Mouse (Mus musculus) left cerebral cortex, postnatal 10 days (tissue): ENCODE measurements around the gene Osbpl10. TPM values are rescaled to one million over a fixed set of nuclear protein-coding genes. Genes with fewer than 3 reads are reported as not detected.
"Not testable (repeated sequence)": the region's sequence is repeated elsewhere in the genome, so short reads cannot be mapped to it uniquely, and the experiment has no call there.

Experiments
- DNase-seq, 2 experiments: peaks; one replicate each; pipeline ENCODE4 v3.0.0; 2021 to 2022; ENCODE audit warnings: low spot score in 2 of 2, mixed read lengths in 1 of 2; ENCODE audit errors: extremely low spot score in 1 of 2
- intact Hi-C: fragments of 180-260 bp; cut with DNase I; formaldehyde crosslinking; loops from one replicate; pipeline ENCODE4 v1.15.1; 2025
- total RNA-seq, 2 experiments: library from RNA; stranded (reverse); gene quantifications; 2 replicates each; pipeline ENCODE4 v1.2.3; 2021

The Osbpl10 gene
- total RNA-seq, 2 experiments from 2014 or later = 55.7 to 56.3 TPM

DNA sequence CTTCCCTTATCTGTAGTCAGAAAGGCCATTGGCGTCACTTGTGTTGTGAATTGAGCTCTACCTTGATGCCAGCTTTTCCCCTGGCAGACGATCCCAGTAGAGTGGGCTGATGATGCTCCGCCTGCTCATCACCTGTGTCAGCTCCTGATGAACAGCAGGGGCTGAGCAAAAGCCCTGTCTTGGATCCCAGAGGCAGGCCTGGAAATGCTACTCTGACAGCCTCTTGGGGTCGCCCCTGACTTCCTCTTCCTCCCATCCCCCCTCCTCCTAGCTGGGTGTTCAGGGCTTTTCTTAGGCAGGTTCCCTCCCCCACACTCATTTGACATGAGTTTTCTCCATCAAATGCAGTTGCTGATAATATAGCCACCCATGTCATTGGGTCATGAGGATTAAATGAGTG lies 250.8 kb downstream of the Osbpl10 start:
- intact Hi-C loops = no loop called here
- peak in 1 of 2 experiments; percentile 15 for DNase-seq

DNA sequence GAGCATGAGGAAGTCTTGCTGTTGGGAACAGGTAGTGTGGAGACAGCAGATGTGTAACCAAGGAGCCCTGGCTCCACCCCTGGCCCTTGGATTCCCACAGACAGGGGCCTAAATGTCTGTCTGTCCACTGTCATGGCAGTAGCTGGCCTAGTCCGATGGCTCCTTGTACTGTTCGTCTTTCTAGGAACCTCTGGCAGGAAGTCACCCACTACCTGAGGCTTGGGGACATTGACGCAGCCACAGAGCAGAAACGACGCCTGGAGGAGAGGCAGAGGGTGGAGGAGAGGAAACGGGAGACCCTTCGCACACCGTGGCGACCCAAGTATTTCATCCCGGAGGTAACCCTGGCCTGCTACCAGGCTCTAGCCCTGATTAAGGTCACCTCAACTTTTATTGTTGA lies 251.3 kb downstream of the Osbpl10 start:
- DNase-seq = peak in 1 of 2 experiments; percentile 13
- intact Hi-C loops = no loop called here

DNA sequence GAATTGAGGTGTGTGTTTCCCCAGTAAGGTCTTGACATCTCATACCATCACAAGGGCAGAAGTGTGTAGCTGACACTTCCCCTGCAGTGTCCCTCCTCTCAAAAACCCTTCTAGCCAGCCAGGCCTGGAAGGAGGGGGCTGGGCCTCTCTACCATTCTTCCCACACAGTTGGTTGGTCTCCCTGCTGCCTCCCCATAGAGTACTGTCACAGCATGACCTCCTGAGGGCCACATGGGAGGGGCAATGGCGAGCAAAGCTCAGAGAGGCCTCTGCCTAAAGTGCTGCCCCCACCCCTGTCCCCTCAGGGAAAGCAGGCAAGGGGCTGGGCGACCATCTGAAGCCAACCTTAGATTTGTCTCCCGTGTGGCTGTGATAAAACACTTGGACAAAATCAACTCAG lies 251.8 kb downstream of the Osbpl10 start:
- intact Hi-C loops = no loop called here
- peak in 1 of 2 experiments; percentile 14 for DNase-seq

DNA sequence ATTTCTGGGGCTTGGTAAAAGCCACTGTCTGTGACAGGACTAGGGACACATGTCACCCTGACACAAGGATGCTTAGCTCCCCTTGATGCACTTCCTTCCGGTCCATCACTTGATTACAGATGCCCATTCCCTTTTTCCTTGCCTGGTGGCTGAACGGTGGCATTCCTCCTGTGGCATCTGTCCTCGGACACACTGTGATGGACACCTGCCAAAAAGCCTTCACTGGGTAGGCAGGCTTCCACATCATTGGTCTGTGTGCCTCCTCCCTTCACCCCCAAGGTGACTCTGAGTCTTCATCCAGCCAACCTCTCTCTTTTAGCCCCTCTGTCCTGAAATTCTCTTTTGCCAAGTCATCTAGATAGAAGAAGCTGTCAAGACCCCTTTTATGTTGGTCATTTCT lies 253.1 kb downstream of the Osbpl10 start:
- intact Hi-C loops = no loop called here
- DNase-seq = no peak

DNA sequence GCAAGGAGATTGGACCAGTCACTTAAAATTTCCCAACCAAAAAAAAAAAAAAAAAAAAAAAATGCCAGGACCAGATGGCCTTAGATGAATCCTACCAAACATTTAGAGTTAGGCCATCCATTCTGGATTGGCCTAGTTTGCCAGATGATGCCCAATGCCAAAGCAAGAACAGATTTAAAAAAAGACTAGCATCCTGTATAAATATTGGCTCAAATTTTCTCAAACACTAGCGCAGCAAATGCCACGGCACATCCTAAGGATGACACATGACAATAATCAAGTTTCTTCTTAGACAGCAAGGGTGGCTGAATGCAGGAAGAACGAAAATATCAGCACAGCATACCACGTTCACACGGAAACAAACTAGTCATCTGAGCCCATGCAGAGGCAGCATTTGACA lies 255.4 kb downstream of the Osbpl10 start:
- intact Hi-C loops = no loop called here
- DNase-seq = no peak

DNA sequence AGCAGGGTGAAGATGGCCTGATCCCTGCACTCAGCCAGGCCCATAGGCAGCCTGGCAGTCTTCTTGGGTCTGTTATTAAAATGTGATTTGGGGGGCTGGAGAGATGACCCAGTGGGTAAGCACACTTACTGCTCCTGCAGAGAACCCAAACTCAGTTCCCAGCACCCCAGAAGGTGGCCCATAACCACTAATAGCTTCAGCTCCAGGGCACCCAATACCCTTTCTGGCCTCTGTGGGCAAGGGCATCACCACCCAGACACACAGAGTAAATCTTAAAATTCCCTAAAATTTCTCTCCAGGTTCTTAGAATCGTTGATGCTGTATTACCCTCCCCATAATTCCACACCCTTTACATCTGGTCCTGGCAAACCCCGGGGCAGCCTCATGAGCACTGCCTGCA lies 256.2 kb downstream of the Osbpl10 start:
- intact Hi-C loops = no loop called here
- DNase-seq = no peak

DNA sequence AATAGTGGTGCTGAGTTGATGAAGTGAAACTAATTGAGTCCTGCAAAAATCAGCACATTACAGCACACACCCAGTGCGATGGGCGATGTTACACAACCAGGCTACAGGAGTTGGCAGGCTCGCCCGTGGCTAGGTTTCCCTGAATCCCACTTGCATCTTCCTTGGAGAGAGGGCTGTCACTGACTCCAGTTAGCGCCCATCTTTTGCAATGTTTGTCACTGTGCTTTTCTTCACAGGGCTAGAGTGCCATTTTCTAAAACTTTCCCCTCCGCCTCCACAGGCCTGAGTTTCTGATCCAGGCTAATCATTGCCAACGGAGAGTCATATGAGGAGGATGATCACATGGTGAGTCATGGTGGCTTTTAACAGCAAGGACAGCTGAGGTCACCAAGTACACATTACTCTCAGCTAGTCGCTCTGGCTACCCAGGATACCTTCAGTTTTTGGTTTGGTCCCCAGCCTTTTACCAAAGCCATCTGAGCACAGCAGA lies 258.0 kb downstream of the Osbpl10 start:
- DNase-seq = no peak
- intact Hi-C loops = no loop called here

DNA sequence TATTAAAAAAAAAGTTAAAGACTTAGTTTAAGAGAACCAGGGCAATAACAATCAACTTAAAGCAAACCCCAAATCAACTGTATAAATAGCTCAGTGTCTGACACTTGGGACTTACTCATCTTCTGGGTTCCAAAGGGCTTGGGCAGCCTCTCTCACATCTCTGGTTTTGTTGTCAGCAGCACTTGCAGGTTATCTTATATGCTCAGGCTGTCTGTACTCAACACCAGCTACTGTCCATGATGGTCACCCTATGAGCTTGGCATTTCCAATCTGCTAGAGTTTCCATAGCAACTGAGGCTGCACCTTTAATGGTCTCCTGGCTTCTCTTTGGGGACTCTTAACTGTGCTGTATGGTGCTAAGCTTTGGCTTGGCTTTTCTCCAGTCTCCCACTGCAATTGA lies 259.6 kb downstream of the Osbpl10 start:
- intact Hi-C loops = no loop called here
- DNase-seq = no peak

DNA sequence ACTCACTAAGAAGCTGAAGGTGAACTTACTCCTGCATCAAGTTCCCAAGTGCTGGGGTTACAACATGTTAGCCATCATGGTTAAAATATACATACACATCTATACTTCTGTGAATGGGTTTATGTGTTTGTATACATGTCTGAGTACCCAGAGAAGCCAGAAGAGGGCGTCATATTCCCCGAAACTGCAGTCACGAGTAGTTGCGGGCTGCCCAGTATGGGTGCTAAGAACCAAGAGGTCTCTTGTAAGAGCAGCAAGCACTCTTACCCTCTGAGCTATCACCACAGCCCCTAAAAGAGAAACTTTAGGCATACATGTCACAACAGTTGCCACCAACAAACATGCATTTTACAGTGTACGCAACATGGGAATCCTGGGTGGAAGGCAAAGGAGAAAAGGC lies 261.5 kb downstream of the Osbpl10 start:
- intact Hi-C loops = loop anchor here (10.0 kb wide), 1 partner anchor 325 kb away; no protein-coding TSS in a partner anchor
- no peak for DNase-seq

DNA sequence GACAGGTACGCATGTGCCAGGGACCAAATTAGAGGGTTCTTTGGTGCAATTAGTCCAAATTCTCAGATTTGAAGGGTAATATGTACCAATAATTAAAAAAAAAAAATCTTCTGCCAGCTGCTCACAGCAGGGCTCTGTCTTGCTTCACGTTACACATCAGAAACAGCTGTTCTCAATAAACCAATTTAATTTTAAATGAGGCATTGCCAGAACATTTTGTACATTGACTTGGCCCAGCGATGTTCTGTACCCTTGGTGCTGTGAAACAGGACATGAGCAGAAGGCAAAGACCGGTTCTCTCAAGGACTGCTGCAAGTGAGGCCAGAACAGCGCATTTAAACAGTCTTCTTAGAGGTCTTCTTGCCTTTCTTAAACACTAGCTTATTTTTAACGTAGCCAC lies 265.3 kb downstream of the Osbpl10 start:
- intact Hi-C loops = loop anchor here (10.0 kb wide), 1 partner anchor 329 kb away; no protein-coding TSS in a partner anchor
- DNase-seq = no peak

DNA sequence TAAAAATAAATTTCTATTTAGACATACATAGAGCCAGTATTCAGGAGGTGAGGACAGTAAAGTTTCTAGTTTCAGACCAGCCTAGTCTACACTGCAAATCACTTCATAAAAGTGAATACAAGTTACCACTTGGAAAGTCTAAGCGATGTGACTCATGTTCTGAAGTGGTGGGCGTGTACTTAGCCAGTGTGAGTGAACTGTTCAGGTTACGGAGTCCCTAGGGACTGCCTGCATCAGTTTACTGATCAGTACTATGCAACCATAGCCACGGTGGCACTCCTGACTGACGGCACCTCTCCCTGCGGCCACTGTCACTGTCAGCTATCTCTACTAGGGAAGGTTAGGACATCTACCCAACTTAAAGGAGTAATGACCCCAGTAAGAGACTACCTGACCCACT lies 266.7 kb downstream of the Osbpl10 start:
- intact Hi-C loops = loop anchor here (10.0 kb wide), 1 partner anchor 330 kb away; no protein-coding TSS in a partner anchor
- DNase-seq = no peak

DNA sequence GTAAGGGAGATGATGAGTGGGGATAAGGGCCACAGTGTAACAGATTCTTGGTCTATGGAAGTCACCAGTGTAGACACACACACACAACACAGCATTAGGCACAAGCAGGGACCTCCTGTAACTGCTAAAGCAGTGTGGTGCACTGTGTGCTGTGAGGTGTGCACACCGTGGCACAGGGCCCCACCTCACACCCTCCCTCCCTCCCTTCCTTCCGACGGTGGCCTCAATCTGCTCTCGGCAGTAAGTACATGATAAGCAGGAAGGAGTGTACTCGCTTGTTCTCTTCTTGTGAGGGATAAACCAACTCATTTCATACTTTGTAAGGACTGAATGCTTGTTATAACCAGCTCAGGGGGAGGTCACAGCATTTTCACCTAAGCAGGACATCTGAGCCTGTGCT lies 270.8 kb downstream of the Osbpl10 start:
- no peak for DNase-seq
- intact Hi-C loops = loop anchor here (10.0 kb wide), 1 partner anchor 334 kb away; no protein-coding TSS in a partner anchor

DNA sequence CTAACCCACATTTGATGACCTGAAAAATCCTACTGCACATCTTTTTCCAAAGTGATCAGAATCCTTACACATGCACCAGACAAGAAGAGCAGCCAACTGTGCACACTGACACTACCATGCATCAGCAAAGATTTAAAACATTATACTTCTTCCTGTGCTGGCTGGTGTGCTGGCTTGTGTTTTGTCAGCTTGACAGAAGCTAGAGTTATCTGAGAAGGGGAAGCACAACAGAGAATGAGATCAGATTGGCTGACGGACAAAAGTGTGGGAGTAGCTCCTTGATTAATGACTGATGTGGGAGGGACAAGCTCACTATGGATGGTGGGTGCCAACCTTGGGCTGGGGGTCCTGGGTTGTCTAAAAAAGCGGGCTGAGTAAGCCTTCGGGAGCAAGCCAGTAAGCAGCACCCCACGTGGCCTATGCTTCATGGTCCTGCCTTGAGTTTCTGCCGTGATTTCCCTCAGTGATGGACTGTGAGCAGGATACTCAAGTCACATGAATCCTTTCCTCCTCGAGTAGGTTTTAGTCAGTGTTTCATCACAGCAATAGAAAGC lies 279.4 kb downstream of the Osbpl10 start:
- DNase-seq = no peak
- intact Hi-C loops = loop anchor here (10.0 kb wide), 1 partner anchor 463 kb away; no protein-coding TSS in a partner anchor

DNA sequence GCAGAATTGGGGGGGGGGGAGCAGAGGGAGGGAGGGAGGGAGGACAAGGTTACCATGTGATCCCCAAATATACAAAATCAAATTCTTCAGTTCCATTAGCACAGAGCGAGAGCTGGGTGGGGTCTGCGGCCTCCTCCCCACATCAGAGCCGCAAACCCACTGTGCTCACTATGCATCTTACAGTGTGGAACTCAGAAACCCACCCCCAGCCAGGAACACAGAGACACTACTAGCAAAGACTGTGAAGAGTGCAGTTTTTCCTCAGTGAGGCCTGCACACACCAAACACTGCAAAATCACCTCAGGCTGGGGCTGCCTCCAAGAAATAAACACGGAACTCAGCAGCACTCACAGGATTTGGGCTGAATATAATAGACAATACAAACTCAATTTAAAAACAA lies 281.5 kb downstream of the Osbpl10 start:
- intact Hi-C loops = loop anchor here (10.0 kb wide), 1 partner anchor 465 kb away; no protein-coding TSS in a partner anchor
- DNase-seq = no peak

DNA sequence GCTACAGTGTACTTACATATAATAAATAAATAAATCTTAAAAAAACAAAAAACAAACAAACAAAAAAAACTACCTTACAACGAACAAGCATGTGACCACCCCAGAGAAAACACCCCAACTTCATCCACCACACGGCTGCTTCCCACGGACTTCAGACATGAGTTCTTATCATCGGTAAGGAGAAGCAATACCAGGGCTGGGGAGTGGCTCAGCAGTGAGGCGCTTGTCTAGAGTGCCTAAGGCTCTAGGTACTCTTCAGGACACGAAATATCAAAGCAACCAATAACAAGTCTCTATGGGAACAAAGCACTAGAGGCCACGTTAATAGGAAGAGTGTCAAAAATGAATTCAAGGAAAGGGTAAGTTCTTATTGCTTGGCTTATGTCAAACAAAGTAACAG lies 282.1 kb downstream of the Osbpl10 start:
- no peak for DNase-seq
- intact Hi-C loops = no loop called here

DNA sequence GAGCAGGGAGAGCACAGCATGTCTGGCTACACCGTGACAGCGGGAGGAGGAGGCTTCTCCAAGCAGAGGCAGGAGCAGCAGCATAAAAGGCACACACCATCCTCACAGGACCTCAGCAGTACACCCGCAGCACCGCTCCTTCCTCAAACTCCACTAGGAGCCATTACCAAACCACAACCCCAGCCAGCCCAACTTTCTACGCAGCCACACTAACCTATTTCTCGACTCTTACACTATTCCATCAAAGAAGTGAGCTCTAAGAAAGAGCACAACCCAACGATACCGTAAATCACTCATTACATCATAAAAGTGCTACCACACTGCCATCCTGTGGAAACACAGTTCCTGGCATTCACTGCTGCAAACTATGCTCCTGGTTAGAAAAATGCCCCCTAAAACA lies 283.1 kb downstream of the Osbpl10 start:
- intact Hi-C loops = no loop called here
- DNase-seq = peak in 1 of 2 experiments; percentile 40

DNA sequence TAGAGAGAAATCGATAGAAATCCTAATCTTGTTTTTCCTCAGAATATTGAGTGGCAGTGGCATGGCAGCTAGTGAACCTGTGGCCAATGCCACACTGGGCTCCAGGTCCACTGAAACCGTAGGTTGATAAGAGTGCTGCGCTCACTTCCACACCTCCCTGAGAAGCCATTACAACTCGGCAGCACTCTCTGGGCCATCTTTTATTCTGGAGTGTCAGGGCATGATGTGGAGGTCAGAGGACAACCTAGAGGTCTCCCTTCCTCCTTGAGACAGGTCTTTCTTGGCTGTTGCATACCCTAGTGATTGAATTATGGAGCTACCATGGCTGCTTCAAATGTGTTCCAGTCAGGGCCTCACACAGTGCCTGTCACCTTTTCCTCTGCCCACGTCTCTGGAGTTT lies 283.5 kb downstream of the Osbpl10 start:
- DNase-seq = no peak
- intact Hi-C loops = no loop called here

DNA sequence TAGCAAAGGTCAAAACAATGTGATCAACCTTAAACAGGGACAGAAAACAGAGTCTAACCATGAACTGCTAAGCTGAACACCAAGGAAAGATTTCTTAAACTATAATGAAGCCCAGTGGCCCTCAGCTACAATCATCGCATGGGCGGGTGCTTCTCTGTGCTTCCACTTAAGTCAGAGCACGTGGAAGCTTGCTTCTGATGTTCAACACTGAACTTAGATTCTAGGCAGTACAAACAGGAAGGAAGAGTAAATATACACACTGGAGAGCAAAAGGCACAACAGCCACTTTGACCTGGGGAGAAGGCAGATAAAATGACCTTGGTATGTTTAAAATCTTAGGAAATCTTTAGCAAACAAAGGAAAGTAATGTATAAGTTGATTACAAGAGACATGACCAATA lies 293.2 kb downstream of the Osbpl10 start:
- no peak for DNase-seq
- intact Hi-C loops = no loop called here

DNA sequence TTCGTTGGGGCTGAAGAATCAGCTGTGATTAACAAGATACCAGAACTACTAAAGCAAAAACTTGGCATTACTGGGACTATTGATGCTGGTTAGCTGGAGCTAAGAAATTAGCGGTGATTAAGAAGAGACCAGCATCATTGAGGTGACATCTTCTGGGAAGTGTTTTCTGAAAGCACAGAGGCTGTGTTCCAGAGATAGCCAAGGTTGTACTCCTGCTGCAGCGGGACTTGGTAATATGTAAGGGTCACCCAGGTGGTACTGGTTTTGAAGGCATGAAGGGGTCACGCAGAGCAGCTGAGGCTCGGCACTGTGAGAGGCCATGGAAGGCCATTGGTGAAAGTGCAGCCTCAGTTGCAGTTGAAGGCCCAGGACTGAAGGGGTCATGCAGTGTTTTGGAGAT lies 294.1 kb downstream of the Osbpl10 start:
- intact Hi-C loops, DNase-seq: not testable (repeated sequence)

DNA sequence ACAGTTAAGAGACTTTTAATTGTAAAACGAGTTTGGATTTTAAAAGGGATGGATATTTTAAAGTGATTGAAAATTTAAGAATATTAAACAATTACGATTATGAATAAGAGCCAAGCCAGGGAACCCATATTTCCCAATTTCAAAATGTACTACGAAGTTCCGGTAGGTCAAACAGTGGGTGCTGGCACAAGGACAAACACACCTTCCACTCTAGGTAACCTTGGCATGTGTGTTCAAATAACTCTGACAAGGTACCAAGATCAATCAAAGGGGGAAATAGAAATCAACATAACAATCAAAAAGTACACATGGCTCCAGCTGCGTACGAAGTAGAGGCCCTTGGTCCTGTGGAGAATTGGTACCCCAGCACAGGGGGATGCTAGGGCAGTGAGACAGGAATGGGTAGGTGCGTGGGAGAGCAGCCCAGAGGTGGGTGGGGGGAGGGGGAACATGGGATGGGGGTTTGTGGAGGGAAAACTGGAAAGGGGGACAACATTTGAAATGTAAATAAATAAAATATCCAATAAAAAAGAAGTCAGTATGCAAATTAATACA lies 294.8 kb downstream of the Osbpl10 start:
- intact Hi-C loops = no loop called here
- DNase-seq = no peak

DNA sequence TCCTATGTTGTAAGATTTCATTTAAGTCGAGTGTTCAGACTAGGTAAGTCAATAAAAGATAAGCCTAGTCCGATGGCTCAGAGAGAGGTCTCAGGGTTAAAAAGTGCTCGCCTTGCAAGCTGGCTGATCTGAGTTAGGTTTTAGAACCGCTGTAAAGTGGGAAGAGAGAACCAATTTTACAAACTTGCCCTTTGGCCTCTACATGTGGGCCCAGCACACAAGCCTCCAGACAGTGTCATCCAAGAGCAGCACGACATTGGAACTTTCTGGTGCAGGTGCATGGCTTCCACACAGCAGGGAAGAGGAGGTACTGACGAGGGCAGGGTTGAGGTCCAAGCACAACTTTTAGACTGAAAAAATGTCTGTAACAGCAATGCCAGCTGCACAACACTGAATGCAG lies 296.4 kb downstream of the Osbpl10 start:
- intact Hi-C loops = no loop called here
- DNase-seq = no peak
